Mouse (Mus musculus): ENCODE measurements around the gene Rhbdf2. TPM values are rescaled to one million over a fixed set of nuclear protein-coding genes. Genes with fewer than 3 reads are reported as not detected.

Gene Rhbdf2
- polyA plus RNA-seq, 1 experiment from 2014 or later = 5.7 TPM

DNA sequence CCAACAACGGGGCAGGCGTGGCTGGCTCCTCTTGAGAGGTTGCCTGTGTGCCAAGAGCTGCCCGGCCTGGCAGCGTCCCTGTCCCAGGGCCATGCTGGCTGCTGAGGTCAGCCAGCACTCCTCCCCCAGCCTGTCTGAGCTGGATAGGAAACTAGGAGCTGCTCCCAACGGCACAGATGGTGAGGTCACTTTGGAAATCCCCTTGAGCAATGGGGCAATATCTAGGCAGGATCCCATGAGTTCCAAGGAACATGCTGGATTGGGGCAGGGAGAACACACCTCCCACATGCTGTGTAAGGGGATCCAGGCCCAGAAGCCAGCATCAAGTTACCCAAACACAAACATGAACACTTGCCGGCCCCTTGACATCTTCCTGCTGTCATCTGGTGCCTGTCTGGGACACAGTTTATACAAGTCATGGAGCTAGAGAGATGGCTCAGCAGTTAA is 5.5 kb downstream of the Rhbdf2 start:
- ATAC-seq (ENCODE audit: low FRiP score, low TSS enrichment) (peak; percentile 56), DNase-seq (ENCODE audit: low spot score) (peak; percentile 47)
- Histone ChIP-seq H3K4me2 (replicated peaks; ENCODE audit: low read depth) (0 out of 2 replicates have a peak overlapping the region, but pooled peaks have one; percentile 17), H3K9ac (ENCODE audit: low read length) (no peak overlapping the region), H3K36me3 (ENCODE audit: control insufficient read depth, insufficient read depth, low read length) (no peaks in the 10 kb centered on the region), H3K4me1 (replicated peaks; ENCODE audit: control insufficient read depth, insufficient read depth) (peaks cover 17% of the 10 kb centered on the region), H3K27ac (replicated peaks) (peak overlapping the region; percentile 45), H3K9me3 (ENCODE audit: control insufficient read depth, low read length) (no peaks in the 10 kb centered on the region), H3K4me3 (ENCODE audit: low read depth, low read length) (no peak overlapping the region), H3K27me3 (ENCODE audit: control insufficient read depth, insufficient read depth, low read length) (no peaks in the 10 kb centered on the region)
- TF ChIP-seq EP300 (optimal IDR thresholded peaks at IDR 0.05) = no peak
- TF ChIP-seq CTCF (IDR thresholded peaks at IDR 0.05; ENCODE audit: low read depth) = no peak
- 19% methylated on average over 6 of the region's 6 CpGs for WGBS

DNA sequence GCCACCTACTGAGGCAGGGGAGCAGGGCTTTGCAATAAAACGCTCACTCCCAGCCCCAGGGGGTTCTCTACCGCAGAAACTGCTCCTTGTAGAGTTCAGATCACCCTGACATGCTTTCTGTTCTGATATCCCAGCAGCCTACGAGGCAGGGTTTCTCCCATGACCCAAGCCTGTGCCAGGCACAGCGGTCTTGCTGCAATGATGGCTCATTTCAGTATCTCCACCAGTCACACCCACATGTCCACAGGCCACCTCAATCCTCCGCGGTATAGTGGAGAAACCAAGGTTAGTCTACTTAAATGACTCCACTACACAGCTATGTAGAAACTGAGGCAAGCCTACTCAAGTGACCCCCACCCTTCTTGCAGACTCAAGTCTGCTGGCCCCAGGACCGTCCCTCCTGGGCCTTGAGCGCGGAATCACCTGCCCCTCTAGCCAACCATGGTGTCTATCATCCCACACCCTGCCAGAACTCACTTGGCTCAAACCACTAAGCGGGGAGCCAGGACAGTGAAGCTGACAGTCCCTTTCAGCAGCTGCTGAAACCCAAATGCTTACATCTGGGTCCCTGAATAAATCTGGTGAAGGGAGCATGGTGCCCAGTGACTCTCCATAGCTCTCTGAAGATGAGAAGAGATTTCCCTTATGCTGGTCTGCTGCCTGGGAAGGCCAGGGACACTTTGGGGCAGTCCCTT is 6.1 kb downstream of the Rhbdf2 start:
- no peaks in the 10 kb centered on the region for H3K27me3 ChIP-seq (ENCODE audit: control insufficient read depth, insufficient read depth, low read length)
- DNase-seq (ENCODE audit: low spot score) = no peak
- H3K4me1 ChIP-seq (replicated peaks; ENCODE audit: control insufficient read depth, insufficient read depth) = peaks cover 17% of the 10 kb centered on the region
- 0 out of 2 replicates have a peak overlapping the region, but pooled peaks have one; percentile 17 for H3K4me2 ChIP-seq (replicated peaks; ENCODE audit: low read depth)
- 80% methylated on average over 10 of the region's 10 CpGs for WGBS
- no peak overlapping the region for H3K4me3 ChIP-seq (ENCODE audit: low read depth, low read length)
- no peak for ATAC-seq (ENCODE audit: low FRiP score, low TSS enrichment)
- TF ChIP-seq EP300 (optimal IDR thresholded peaks at IDR 0.05) (no peak), CTCF (IDR thresholded peaks at IDR 0.05; ENCODE audit: low read depth) (no peak)
- H3K36me3 ChIP-seq (ENCODE audit: control insufficient read depth, insufficient read depth, low read length) = no peaks in the 10 kb centered on the region
- H3K27ac ChIP-seq (replicated peaks) = peak overlapping the region; percentile 45
- no peak overlapping the region for H3K9ac ChIP-seq (ENCODE audit: low read length)
- H3K9me3 ChIP-seq (ENCODE audit: control insufficient read depth, low read length) = no peaks in the 10 kb centered on the region

DNA sequence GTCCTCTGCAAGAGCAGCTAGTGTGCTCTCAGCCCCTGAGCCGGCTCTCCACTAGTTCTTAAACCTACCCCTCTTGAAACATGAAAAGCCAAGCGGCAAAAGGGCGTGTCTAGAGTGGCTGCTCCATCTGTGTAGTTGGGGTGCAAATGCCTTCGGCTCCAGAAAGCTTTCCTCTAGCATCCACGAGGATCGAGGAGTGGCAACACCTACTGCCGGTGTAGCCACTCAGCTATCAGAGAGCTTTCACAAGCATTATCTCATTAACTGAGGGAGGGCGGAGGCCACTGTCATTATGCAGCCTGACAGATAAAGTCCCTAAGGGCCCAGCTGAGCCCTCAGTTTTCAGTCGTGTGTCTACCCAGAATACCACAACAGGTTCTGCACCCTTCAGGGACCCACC is 6.7 kb downstream of the Rhbdf2 start:
- TF ChIP-seq EP300 (optimal IDR thresholded peaks at IDR 0.05) (no peak), CTCF (IDR thresholded peaks at IDR 0.05; ENCODE audit: low read depth) (no peak)
- H3K9me3 ChIP-seq (ENCODE audit: control insufficient read depth, low read length) = no peaks in the 10 kb centered on the region
- ATAC-seq (ENCODE audit: low FRiP score, low TSS enrichment) (no peak), DNase-seq (ENCODE audit: low spot score) (no peak)
- peaks cover 17% of the 10 kb centered on the region for H3K4me1 ChIP-seq (replicated peaks; ENCODE audit: control insufficient read depth, insufficient read depth)
- 40% methylated on average over 9 of the region's 9 CpGs for WGBS
- no peak overlapping the region for H3K4me2 ChIP-seq (replicated peaks; ENCODE audit: low read depth)
- no peaks in the 10 kb centered on the region for H3K27me3 ChIP-seq (ENCODE audit: control insufficient read depth, insufficient read depth, low read length)
- no peaks in the 10 kb centered on the region for H3K36me3 ChIP-seq (ENCODE audit: control insufficient read depth, insufficient read depth, low read length)
- H3K27ac ChIP-seq (replicated peaks) = no peak overlapping the region
- no peak overlapping the region for H3K9ac ChIP-seq (ENCODE audit: low read length)
- no peak overlapping the region for H3K4me3 ChIP-seq (ENCODE audit: low read depth, low read length)

DNA sequence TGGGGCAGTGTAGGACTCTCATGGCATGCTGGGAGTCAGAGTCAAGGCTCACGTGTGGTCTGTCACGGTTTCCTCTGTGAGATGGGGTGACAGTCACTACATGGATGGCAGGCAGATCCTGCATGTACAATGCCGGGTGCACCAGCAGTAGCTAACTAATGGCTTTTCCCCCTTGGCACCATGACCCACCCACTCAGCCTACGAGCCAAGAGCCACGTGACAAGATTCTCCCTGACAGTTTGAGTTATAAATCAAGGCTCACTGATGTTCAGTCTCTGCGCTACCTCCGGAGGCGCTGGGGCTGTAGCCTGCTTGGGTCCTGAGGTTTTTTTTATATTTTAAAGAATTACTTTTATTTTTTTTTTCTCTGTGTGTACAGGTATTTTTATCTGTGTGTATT is 7.3 kb downstream of the Rhbdf2 start:
- Histone ChIP-seq H3K27ac (replicated peaks) (no peak overlapping the region), H3K9ac (ENCODE audit: low read length) (no peak overlapping the region), H3K4me3 (ENCODE audit: low read depth, low read length) (no peak overlapping the region), H3K9me3 (ENCODE audit: control insufficient read depth, low read length) (no peaks in the 10 kb centered on the region), H3K4me2 (replicated peaks; ENCODE audit: low read depth) (no peak overlapping the region), H3K27me3 (ENCODE audit: control insufficient read depth, insufficient read depth, low read length) (no peaks in the 10 kb centered on the region), H3K36me3 (ENCODE audit: control insufficient read depth, insufficient read depth, low read length) (no peaks in the 10 kb centered on the region), H3K4me1 (replicated peaks; ENCODE audit: control insufficient read depth, insufficient read depth) (peaks cover 16% of the 10 kb centered on the region)
- ATAC-seq (ENCODE audit: low FRiP score, low TSS enrichment) = no peak
- no peak for DNase-seq (ENCODE audit: low spot score)
- WGBS = 57% methylated on average over 8 of the region's 8 CpGs
- no peak for TF ChIP-seq EP300 (optimal IDR thresholded peaks at IDR 0.05)
- TF ChIP-seq CTCF (IDR thresholded peaks at IDR 0.05; ENCODE audit: low read depth) = no peak

DNA sequence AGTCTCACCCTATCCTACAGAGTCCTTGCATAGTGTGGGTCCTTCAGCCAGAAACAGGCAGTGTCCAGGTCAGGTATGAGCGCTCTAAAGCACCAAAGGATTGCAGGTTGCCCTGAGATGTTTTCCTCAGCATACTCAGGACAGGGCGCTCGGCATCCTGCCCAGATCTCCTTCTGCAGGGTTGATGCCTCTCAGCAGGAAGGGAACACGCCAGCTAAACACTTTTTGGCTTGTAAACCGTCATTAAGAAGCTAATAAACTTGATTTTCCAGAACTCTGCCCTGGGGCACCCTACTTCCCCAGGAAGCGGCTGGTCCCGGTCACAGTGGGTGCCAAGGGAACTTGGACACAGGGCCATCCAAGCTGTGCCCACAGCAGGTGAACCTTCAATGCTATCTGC is 7.7 kb downstream of the Rhbdf2 start:
- Histone ChIP-seq H3K27ac (replicated peaks) (no peak overlapping the region), H3K9me3 (ENCODE audit: control insufficient read depth, low read length) (no peaks in the 10 kb centered on the region), H3K4me1 (replicated peaks; ENCODE audit: control insufficient read depth, insufficient read depth) (peaks cover 14% of the 10 kb centered on the region), H3K27me3 (ENCODE audit: control insufficient read depth, insufficient read depth, low read length) (no peaks in the 10 kb centered on the region), H3K4me3 (ENCODE audit: low read depth, low read length) (no peak overlapping the region), H3K4me2 (replicated peaks; ENCODE audit: low read depth) (no peak overlapping the region), H3K9ac (ENCODE audit: low read length) (no peak overlapping the region), H3K36me3 (ENCODE audit: control insufficient read depth, insufficient read depth, low read length) (no peaks in the 10 kb centered on the region)
- no peak for TF ChIP-seq EP300 (optimal IDR thresholded peaks at IDR 0.05)
- TF ChIP-seq CTCF (IDR thresholded peaks at IDR 0.05; ENCODE audit: low read depth) = no peak
- no peak for ATAC-seq (ENCODE audit: low FRiP score, low TSS enrichment)
- WGBS = 84% methylated on average over 7 of the region's 7 CpGs
- no peak for DNase-seq (ENCODE audit: low spot score)

DNA sequence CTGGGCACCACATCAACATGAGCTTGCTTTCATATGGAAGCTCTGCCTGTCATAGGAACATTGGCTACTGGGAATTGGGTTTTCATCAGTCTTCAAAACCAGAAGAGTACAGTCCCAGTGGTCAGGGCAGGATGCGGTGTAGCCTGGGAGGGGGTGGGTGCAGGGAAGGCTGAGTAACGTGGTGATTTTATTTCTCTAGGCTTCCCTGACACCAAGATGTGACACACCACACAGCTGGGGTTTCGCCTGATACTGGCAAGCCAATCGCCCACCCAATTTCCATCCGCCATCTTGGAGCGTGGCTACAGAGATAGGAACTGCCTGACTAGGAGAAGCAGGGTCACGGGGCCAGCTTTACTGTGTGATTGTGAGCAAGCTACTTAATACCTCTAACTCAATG is 8.2 kb downstream of the Rhbdf2 start:
- H3K36me3 ChIP-seq (ENCODE audit: control insufficient read depth, insufficient read depth, low read length) = no peaks in the 10 kb centered on the region
- no peak overlapping the region for H3K9ac ChIP-seq (ENCODE audit: low read length)
- H3K4me3 ChIP-seq (ENCODE audit: low read depth, low read length) = no peak overlapping the region
- H3K9me3 ChIP-seq (ENCODE audit: control insufficient read depth, low read length) = no peaks in the 10 kb centered on the region
- H3K27ac ChIP-seq (replicated peaks) = no peak overlapping the region
- H3K4me1 ChIP-seq (replicated peaks; ENCODE audit: control insufficient read depth, insufficient read depth) = peaks cover 14% of the 10 kb centered on the region
- TF ChIP-seq CTCF (IDR thresholded peaks at IDR 0.05; ENCODE audit: low read depth) = no peak
- TF ChIP-seq EP300 (optimal IDR thresholded peaks at IDR 0.05) = no peak
- WGBS = 96% methylated on average over 7 of the region's 7 CpGs
- ATAC-seq (ENCODE audit: low FRiP score, low TSS enrichment) (no peak), DNase-seq (ENCODE audit: low spot score) (no peak)
- H3K4me2 ChIP-seq (replicated peaks; ENCODE audit: low read depth) = no peak overlapping the region
- no peaks in the 10 kb centered on the region for H3K27me3 ChIP-seq (ENCODE audit: control insufficient read depth, insufficient read depth, low read length)

Data from stomach, postnatal 0 days (tissue).